Mouse (Mus musculus) limb, embryonic 10.5 days (tissue): ENCODE data around the gene Atad2b. TPM values are rescaled to one million over a fixed set of nuclear protein-coding genes. Genes with fewer than 3 reads are reported as not detected.
"Not testable (repeated sequence)": the region's sequence is repeated elsewhere in the genome, so short reads cannot be mapped to it uniquely, and the experiment has no call there.

Experiments used
- DNase-seq: peaks from one replicate; pipeline ENCODE4 v3.0.0-alpha.2; 2017; ENCODE audit warnings: low spot score
- H3K27ac ChIP-seq: fragments of 300-500 bp; sonication (generic); 2 replicates; pipeline ENCODE4 v1.5.1; 2016; ENCODE audit warnings: mild to moderate bottlenecking
- H3K27me3 ChIP-seq: fragments of 300-500 bp; sonication (generic); 2 replicates; pipeline ENCODE4 v1.6.1; 2016; ENCODE audit warnings: low read depth, mild to moderate bottlenecking; ENCODE audit not compliant: poor library complexity, severe bottlenecking
- H3K36me3 ChIP-seq: fragments of 300-500 bp; sonication (generic); 2 replicates; pipeline ENCODE4 v1.6.1; 2016; ENCODE audit warnings: mild to moderate bottlenecking, moderate library complexity
- H3K4me1 ChIP-seq: fragments of 300-500 bp; sonication (generic); 2 replicates; pipeline ENCODE4 v1.6.1; 2016
- H3K4me3 ChIP-seq: fragments of 300-500 bp; sonication (generic); 2 replicates; pipeline ENCODE4 v1.5.1; 2016; ENCODE audit warnings: mild to moderate bottlenecking, moderate library complexity
- H3K9me3 ChIP-seq: fragments of 300-500 bp; sonication (generic); replicated peaks from 2 replicates; pipeline ENCODE4 v1.6.1; 2016; ENCODE audit warnings: mild to moderate bottlenecking
- WGBS: fragments of 180-500 bp; shearing (Covaris S2); methylation state at CpG from one replicate; pipeline ENCODE4 v1.1.7; 2016; 5-methylcytosine and 5-hydroxymethylcytosine counted together
- polyA plus RNA-seq: library from polyadenylated mRNA; unstranded; fragments of >200 nt; fragmentation: Nextera tagmentation; extraction: Ambion mirVana; gene quantifications from 2 replicates; pipeline ENCODE4 v1.2.1, GENCODE M21; 2016

Gene Atad2b
- polyA plus RNA-seq, 1 experiment from 2014 or later = 13.5 TPM

DNA sequence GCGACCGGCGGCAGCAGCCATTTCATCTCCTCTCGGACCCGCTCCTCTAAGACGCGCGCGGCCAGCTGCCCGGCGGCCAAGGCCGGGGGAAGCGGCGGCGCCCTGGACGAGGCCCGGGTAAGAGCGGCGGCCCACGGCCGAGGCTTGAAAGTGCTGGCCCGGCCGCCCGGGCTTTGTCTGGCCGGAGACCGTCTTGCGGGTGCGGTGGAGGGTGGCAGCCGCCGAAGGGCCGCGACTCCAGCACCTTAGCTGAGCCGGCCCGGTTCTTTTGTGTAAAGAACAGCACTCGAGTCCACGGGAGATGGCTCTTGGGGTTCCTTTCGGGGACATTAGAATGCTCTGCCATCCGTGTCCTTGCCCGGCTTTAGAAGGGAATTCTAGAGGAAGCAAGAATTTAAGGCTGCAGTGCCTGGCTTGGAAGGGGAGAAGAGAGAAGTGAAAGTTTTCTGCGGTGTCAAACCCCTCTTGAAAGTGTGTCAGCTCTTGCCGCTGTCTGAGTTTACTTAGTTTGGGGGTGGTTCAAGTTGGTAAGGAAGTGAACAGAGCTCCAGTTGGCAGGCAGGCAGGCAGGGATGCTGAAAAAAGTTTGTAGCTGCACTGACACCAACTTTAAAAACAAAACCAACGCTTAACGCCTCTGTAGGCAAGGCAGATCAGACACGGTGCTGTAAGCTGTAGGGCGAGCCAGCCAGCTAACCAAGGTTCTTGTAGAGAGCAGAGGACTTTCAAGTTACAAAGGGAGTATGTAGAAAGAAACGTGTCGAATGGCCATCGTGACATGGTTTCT lies 845 bp downstream of the Atad2b start:
- Histone ChIP-seq H3K27ac (peak overlapping the region; percentile 99), H3K4me1 (peaks cover 7% of the 10 kb centered on the region; the same call in 1 of the 2 replicates), H3K36me3 (no peaks in the 10 kb centered on the region), H3K27me3 (no peaks in the 10 kb centered on the region), H3K9me3 (no peaks in the 10 kb centered on the region), H3K4me3 (peak overlapping the region; percentile 93)
- DNase-seq = peak; percentile 83
- under 1% methylated on average over 48 of the region's 48 CpGs for WGBS

- Histone ChIP-seq H3K36me3 (peaks cover 8% of the 10 kb centered on the region; the same call in 1 of the 2 replicates), H3K27me3 (no peaks in the 10 kb centered on the region), H3K4me3 (no peak overlapping the region), H3K4me1 (no peaks in the 10 kb centered on the region), H3K9me3 (no peaks in the 10 kb centered on the region), H3K27ac (no peak overlapping the region)
- DNase-seq = no peak
- 94% methylated on average over 2 of the region's 2 CpGs for WGBS
These were observed 11.0 kb downstream of the Atad2b start for GRCm38 (mm10) chr12:4928197-4928596.

- Histone ChIP-seq H3K9me3 (no peaks in the 10 kb centered on the region), H3K27me3 (no peaks in the 10 kb centered on the region), H3K4me3 (no peak overlapping the region), H3K27ac (no peak overlapping the region), H3K36me3 (peaks cover 4% of the 10 kb centered on the region; the same call in 1 of the 2 replicates), H3K4me1 (no peaks in the 10 kb centered on the region)
- DNase-seq = no peak
- WGBS = 92% methylated on average over 3 of the region's 3 CpGs
These were observed 13.8 kb downstream of the Atad2b start for GRCm38 (mm10) chr12:4930820-4931548.

DNA sequence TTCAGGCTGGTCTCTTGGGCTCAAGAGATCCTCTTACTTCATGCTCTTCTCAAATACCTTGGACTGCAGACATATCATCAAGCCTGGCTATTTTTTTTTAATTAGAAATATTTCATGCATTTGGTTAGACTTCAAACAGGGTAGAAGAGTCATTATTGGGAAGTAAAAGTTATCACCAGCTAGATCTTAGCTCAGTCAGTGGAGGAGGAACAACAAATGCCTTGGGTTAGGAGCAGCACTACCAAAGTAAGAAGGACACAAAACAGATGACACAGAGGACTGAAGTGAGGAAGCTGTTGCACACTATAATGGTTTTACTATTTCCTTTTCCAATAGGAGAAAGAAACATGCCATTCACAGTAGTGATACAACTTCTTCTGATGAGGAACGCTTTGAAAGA lies 35.1 kb downstream of the Atad2b start:
- H3K9me3 ChIP-seq = no peaks in the 10 kb centered on the region
- H3K4me1 ChIP-seq = no peaks in the 10 kb centered on the region
- no peak for DNase-seq
- no peak overlapping the region for H3K4me3 ChIP-seq
- 93% methylated on average over 1 of the region's 1 CpGs for WGBS
- H3K36me3 ChIP-seq = peaks cover 90% of the 10 kb centered on the region
- H3K27me3 ChIP-seq = no peaks in the 10 kb centered on the region
- no peak overlapping the region for H3K27ac ChIP-seq

- no peak overlapping the region for H3K27ac ChIP-seq
- peaks cover 85% of the 10 kb centered on the region for H3K36me3 ChIP-seq
- H3K4me1 ChIP-seq = no peaks in the 10 kb centered on the region
- no peak for DNase-seq
- H3K9me3 ChIP-seq = no peaks in the 10 kb centered on the region
- no peaks in the 10 kb centered on the region for H3K27me3 ChIP-seq
- H3K4me3 ChIP-seq = no peak overlapping the region
- 96% methylated on average over 4 of the region's 4 CpGs for WGBS
These were observed 36.0 kb downstream of the Atad2b start for GRCm38 (mm10) chr12:4953156-4953555.

- 33% methylated on average over 1 of the region's 1 CpGs for WGBS
- no peaks in the 10 kb centered on the region for H3K9me3 ChIP-seq
- DNase-seq = peak; percentile 57
- peaks cover 65% of the 10 kb centered on the region for H3K36me3 ChIP-seq
- no peak overlapping the region for H3K27ac ChIP-seq
- H3K4me1 ChIP-seq = no peaks in the 10 kb centered on the region
- H3K27me3 ChIP-seq = no peaks in the 10 kb centered on the region
- H3K4me3 ChIP-seq = no peak overlapping the region
These were observed 55.8 kb downstream of the Atad2b start for GRCm38 (mm10) chr12:4972939-4973338.

DNA sequence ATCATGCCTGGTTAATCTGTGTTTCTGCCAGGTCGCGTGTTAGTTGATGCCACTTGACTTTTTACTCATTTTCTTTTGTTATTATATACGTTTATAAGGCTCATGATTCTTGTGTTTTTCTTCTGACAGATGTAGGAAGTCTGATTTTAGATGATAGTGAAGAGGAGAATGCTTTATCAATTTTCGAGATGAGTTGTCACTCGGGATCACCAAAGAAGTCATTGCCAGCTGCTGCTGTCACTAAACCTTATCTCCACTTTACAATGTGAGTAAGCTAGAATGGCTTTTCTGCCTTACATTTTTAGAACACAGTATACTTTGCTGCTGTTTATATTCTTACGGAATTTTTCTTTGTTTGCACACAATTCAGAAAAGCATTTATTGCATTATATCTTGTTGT lies 61.2 kb downstream of the Atad2b start:
- H3K9me3 ChIP-seq = no peaks in the 10 kb centered on the region
- H3K4me1 ChIP-seq = no peaks in the 10 kb centered on the region
- no peak overlapping the region for H3K27ac ChIP-seq
- WGBS = 94% methylated on average over 6 of the region's 6 CpGs
- peaks cover 85% of the 10 kb centered on the region for H3K36me3 ChIP-seq
- DNase-seq = no peak
- no peaks in the 10 kb centered on the region for H3K27me3 ChIP-seq
- no peak overlapping the region for H3K4me3 ChIP-seq

GRCm38 (mm10) chr12:4996981-4997380 lies 79.8 kb downstream of the Atad2b start:
- no peak for DNase-seq
- H3K9me3 ChIP-seq = no peaks in the 10 kb centered on the region
- H3K36me3 ChIP-seq = peaks cover 19% of the 10 kb centered on the region; the same call in 1 of the 2 replicates
- H3K4me1 ChIP-seq = no peaks in the 10 kb centered on the region
- no peak overlapping the region for H3K4me3 ChIP-seq
- no peaks in the 10 kb centered on the region for H3K27me3 ChIP-seq
- no peak overlapping the region for H3K27ac ChIP-seq

- 86% methylated on average over 3 of the region's 3 CpGs for WGBS
These were observed 88.2 kb downstream of the Atad2b start for GRCm38 (mm10) chr12:5005338-5005737.

GRCm38 (mm10) chr12:5005776-5006175 lies 88.6 kb downstream of the Atad2b start:
- not testable (repeated sequence) for H3K27me3 ChIP-seq, H3K4me3 ChIP-seq, H3K9me3 ChIP-seq, H3K4me1 ChIP-seq, H3K27ac ChIP-seq, DNase-seq
- 89% methylated on average over 3 of the region's 3 CpGs for WGBS
- peaks cover 48% of the 10 kb centered on the region for H3K36me3 ChIP-seq

More at GRCm38 (mm10) chr12:5005338-5005737, 88.2 kb downstream of the Atad2b start:
- Histone ChIP-seq H3K4me1 (no peaks in the 10 kb centered on the region), H3K36me3 (peaks cover 47% of the 10 kb centered on the region), H3K4me3 (no peak overlapping the region), H3K27me3 (no peaks in the 10 kb centered on the region), H3K27ac (no peak overlapping the region), H3K9me3 (no peaks in the 10 kb centered on the region)
- no peak for DNase-seq

GRCm38 (mm10) chr12:5008638-5009037 lies 91.5 kb downstream of the Atad2b start:
- H3K9me3 ChIP-seq, H3K4me1 ChIP-seq, DNase-seq, H3K27ac ChIP-seq, H3K4me3 ChIP-seq, H3K27me3 ChIP-seq: not testable (repeated sequence)
- WGBS = 94% methylated on average over 2 of the region's 2 CpGs
- H3K36me3 ChIP-seq = peaks cover 51% of the 10 kb centered on the region

DNA sequence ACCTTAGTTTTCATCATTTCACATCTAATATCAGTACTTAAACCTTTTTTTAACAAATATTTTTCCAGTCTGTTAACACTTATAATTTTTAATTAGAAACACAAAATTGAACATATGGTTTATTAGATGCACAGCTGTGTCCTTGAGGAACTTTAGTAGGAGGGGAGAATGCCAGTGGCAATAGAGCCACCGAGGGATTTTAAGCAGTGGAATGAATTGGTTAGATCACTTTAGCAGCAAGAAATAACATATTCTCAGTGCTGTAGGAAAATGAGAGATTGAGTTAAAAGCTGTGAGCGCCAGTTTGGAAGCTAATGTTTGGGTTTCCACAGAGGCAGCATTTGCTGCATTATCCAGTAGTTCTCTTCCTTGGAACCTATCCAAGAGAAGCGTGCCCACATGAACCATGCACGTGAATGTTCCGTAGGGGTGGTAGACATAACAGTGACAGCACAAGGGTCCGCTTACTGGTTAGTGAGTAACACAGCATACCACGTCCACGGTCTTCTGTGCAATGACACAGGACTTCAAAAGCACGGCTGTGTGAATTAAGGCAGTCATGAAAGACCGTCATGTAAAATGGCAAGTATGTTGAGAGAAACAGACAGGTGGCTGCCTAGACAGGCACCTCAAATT lies 108.2 kb downstream of the Atad2b start:
- DNase-seq = no peak
- Histone ChIP-seq H3K9me3 (no peaks in the 10 kb centered on the region), H3K27ac (no peak overlapping the region), H3K4me3 (no peak overlapping the region), H3K4me1 (no peaks in the 10 kb centered on the region), H3K27me3 (no peaks in the 10 kb centered on the region), H3K36me3 (peaks cover 55% of the 10 kb centered on the region)
- 96% methylated on average over 10 of the region's 10 CpGs for WGBS

DNA sequence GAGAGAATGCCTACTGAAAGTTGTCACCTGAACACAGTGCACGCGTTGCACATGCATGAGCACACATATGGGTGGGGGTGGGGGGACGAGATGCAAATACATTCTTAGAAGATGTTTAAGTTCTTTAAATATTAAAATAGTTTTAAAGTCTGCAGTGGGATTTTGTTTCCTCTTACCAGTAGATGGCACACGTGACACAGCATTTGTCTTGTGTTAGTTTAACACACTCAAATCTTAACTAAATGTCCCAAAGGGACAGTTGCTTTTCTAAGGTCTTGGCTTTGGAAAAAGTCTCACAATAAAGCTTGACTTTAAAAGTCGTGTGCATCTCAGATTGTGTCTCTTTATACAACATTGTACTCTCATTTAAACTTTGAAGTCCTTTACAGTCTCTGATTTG lies 111.9 kb downstream of the Atad2b start:
- no peak overlapping the region for H3K4me3 ChIP-seq
- H3K4me1 ChIP-seq = no peaks in the 10 kb centered on the region
- WGBS = 87% methylated on average over 5 of the region's 5 CpGs
- H3K27me3 ChIP-seq = no peaks in the 10 kb centered on the region
- no peak for DNase-seq
- H3K36me3 ChIP-seq = peaks cover 85% of the 10 kb centered on the region
- H3K9me3 ChIP-seq = no peaks in the 10 kb centered on the region
- H3K27ac ChIP-seq = no peak overlapping the region
